Mouse (Mus musculus): ENCODE data around the gene Alkbh2.

DNA sequence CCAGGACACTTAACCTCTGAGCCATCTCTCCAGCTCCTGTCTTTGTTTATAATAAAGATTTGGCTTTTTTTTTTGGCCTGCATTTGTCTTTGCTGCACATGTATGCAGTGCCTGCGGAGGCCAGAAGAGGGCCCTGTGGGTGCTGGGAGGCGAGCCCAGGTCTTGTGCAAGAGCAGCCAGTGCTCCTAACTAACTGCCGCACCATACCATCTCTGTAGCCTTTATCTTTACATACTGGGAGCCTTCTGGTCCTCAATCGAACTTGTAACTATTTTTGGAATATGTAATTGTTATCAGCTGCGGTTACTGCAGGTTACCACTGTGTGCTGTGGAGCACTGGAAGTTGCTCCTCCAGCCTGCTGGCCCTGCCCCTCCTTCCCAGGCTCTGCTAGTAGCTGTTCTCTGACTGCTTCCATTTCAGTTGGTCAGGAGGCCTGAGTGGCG lies 6.1 kb upstream of the Alkbh2 start:
- TF ChIP-seq GATA1 (IDR thresholded peaks at IDR 0.05; ENCODE audit: low read depth, low read length) (peak; percentile 96), CTCF (IDR thresholded peaks at IDR 0.05 in 2 of 3, conservative IDR thresholded peaks at IDR 0.05 in 1 of 3; ENCODE audit: control insufficient read depth in 1 of 3, insufficient read depth in 1 of 3, low read depth in 2 of 3, low read length in 3 of 3, poor library complexity in 1 of 3, severe bottlenecking in 1 of 3) (peak; percentile 68 to 78 (median 70)), POLR2AphosphoS2 (IDR thresholded peaks at IDR 0.05; ENCODE audit: low read length) (no peak), ZKSCAN1 (IDR thresholded peaks at IDR 0.05; ENCODE audit: low read depth, low read length) (no peak), ELF1 (IDR thresholded peaks at IDR 0.05; ENCODE audit: low read depth, low read length) (no peak), POLR2A (IDR thresholded peaks at IDR 0.05; ENCODE audit: control insufficient read depth in 1 of 2, insufficient read depth in 1 of 2, low read depth in 1 of 2, low read length in 2 of 2, poor library complexity in 1 of 2) (0 out of 4 replicates have a peak, but pooled peaks of 1 of the 2 experiments have one; percentile 20), MYB (IDR thresholded peaks at IDR 0.05; ENCODE audit: low read depth, low read length) (no peak)

Measured in MEL (cell line).